25 mouse cellular contexts compared by ENCODE assay signal in genomic region chr16:32705606-32706005, GRCm38 (mm10). TPM values are rescaled to one million over a fixed set of nuclear protein-coding genes. Genes with fewer than 3 reads are reported as not detected.
A peak's percentile ranks its signal among the peaks of the same experiment; 100 is the strongest.
DNase-seq lines count a peak whose midpoint lies in the region; ATAC-seq and TF ChIP-seq lines count a peak whose summit lies in the region.
"Had no signal": no experiment of that assay in that cellular context is flagged by ENCODE, and none has a peak within 500 bp of the region (broad histone marks: within the 10 kb centered on the region; RNA-seq: fewer than 3 reads in every experiment).

No protein-coding gene starts in this region.

- H3K4me1 ChIP-seq in kidney, postnatal 0 days (replicated peaks; ENCODE audit: insufficient read depth, low read length), result peaks cover 6% of the 10 kb centered on the region
- peaks cover 4% of the 10 kb centered on the region; the same call in 1 of the 2 replicates for H3K4me1 ChIP-seq in lung, postnatal 0 days (ENCODE audit: insufficient read depth, low read depth, low read length)
- H3K4me1 ChIP-seq: midbrain, embryonic 13.5 days; neural tube, embryonic 13.5 days had no signal

- no peaks in the 10 kb centered on the region for H3K36me3 ChIP-seq in kidney, postnatal 0 days (ENCODE audit: insufficient read depth, low read length)
- H3K36me3 ChIP-seq in lung, postnatal 0 days (ENCODE audit: insufficient read depth, low read length), result no peaks in the 10 kb centered on the region
- H3K36me3 ChIP-seq: forebrain, embryonic 10.5 days; heart, embryonic 15.5 days; limb, embryonic 12.5 days; lung, embryonic 15.5 days; midbrain, embryonic 13.5 days; neural tube, embryonic 13.5 days; stomach, embryonic 15.5 days had no signal

- peak; percentile 28 for DNase-seq in CD4-positive, CD25-positive, alpha-beta regulatory T cell, adult 2 months (ENCODE audit: low read depth, low spot score)
- no peak for DNase-seq in kidney, postnatal 0 days (ENCODE audit: low spot score)
- no peak for DNase-seq in kidney, postnatal 10 days
- no peak for DNase-seq in lung, postnatal 0 days (ENCODE audit: low spot score)
- no peak for DNase-seq in lung, postnatal 10 days
- no peak for DNase-seq in brain, embryonic 14.5 days (ENCODE audit: low read depth)
- DNase-seq in spleen, postnatal 36 days (ENCODE audit: low spot score in 2 of 2), result no peak
- DNase-seq: adrenal gland, postnatal 36 days; cerebellum, adult 8-10 months; gastrocnemius, postnatal 10 days; heart, adult 18-20 months; kidney, adult 8-10 months; kidney, postnatal 4 days; layer of hippocampus, adult 9-11 months; right cerebral cortex, postnatal 14 days had no signal

- no peaks in the 10 kb centered on the region for H3K9me3 ChIP-seq in kidney, postnatal 0 days (replicated peaks; ENCODE audit: low read length)
- H3K9me3 ChIP-seq in lung, postnatal 0 days (ENCODE audit: low read length), result no peaks in the 10 kb centered on the region
- H3K9me3 ChIP-seq: heart, embryonic 15.5 days; limb, embryonic 12.5 days; lung, embryonic 15.5 days; midbrain, embryonic 13.5 days; neural tube, embryonic 13.5 days; stomach, embryonic 15.5 days had no signal

- 97% methylated on average over 3 of the region's 3 CpGs for WGBS in kidney, postnatal 0 days
- 97% methylated on average over 3 of the region's 3 CpGs for WGBS in lung, postnatal 0 days

- no peak overlapping the region for H3K4me3 ChIP-seq in kidney, postnatal 0 days (replicated peaks; ENCODE audit: low read depth, low read length)
- no peak overlapping the region for H3K4me3 ChIP-seq in lung, postnatal 0 days (ENCODE audit: low read depth, low read length)
- H3K4me3 ChIP-seq: forebrain, embryonic 10.5 days; heart, embryonic 15.5 days; limb, embryonic 12.5 days; lung, embryonic 15.5 days; midbrain, embryonic 13.5 days; neural tube, embryonic 13.5 days; stomach, embryonic 15.5 days had no signal

- no peak for TF ChIP-seq POLR2A in brain, embryonic 14.5 days (IDR thresholded peaks at IDR 0.05; ENCODE audit: borderline replicate concordance, extremely low read depth, insufficient read depth, insufficient read length, poor library complexity, severe bottlenecking)

- H3K27ac ChIP-seq in kidney, postnatal 0 days, result no peak overlapping the region
- no peak overlapping the region for H3K27ac ChIP-seq in lung, postnatal 0 days (ENCODE audit: low read length)
- H3K27ac ChIP-seq: forebrain, embryonic 10.5 days; heart, embryonic 15.5 days; limb, embryonic 12.5 days; midbrain, embryonic 13.5 days; neural tube, embryonic 13.5 days had no signal

- TF ChIP-seq CTCF in kidney, postnatal 0 days (IDR thresholded peaks at IDR 0.05; ENCODE audit: low read depth), result peak; percentile 33; the same call in 1 of the 2 replicates
- peak; percentile 35; the same call in 1 of the 2 replicates for TF ChIP-seq CTCF in lung, postnatal 0 days (IDR thresholded peaks at IDR 0.05)
- TF ChIP-seq CTCF in brain, embryonic 14.5 days (IDR thresholded peaks at IDR 0.05; ENCODE audit: borderline replicate concordance, extremely low read depth, insufficient read depth, insufficient read length), result peak; percentile 20; the same call in 1 of the 2 replicates

- H3K9ac ChIP-seq in kidney, postnatal 0 days (ENCODE audit: low read depth, low read length), result no peak overlapping the region
- H3K9ac ChIP-seq in lung, postnatal 0 days (replicated peaks; ENCODE audit: low read depth), result no peak overlapping the region
- H3K9ac ChIP-seq: heart, embryonic 15.5 days; limb, embryonic 12.5 days; lung, embryonic 15.5 days; midbrain, embryonic 13.5 days; neural tube, embryonic 13.5 days; stomach, embryonic 15.5 days had no signal

- no peak for ATAC-seq in CD4-positive, CD25-positive, alpha-beta regulatory T cell, adult 4 months
- no peak for ATAC-seq in kidney, postnatal 0 days (replicated peaks; ENCODE audit: low FRiP score, low read depth)
- no peak for ATAC-seq in lung, postnatal 0 days
- ATAC-seq: activated CD4-positive, CD25-positive, alpha-beta regulatory T cell, adult 4 months; midbrain, embryonic 13.5 days had no signal

- no peak for TF ChIP-seq EP300 in lung, postnatal 0 days (IDR thresholded peaks at IDR 0.05)

- H3K4me2 ChIP-seq in kidney, postnatal 0 days (ENCODE audit: low read length), result no peak overlapping the region
- no peak overlapping the region for H3K4me2 ChIP-seq in lung, postnatal 0 days (replicated peaks; ENCODE audit: low read depth, low read length)
- H3K4me2 ChIP-seq: heart, embryonic 15.5 days; limb, embryonic 12.5 days; lung, embryonic 15.5 days; midbrain, embryonic 13.5 days; neural tube, embryonic 13.5 days; stomach, embryonic 15.5 days had no signal

- H3K27me3 ChIP-seq in kidney, postnatal 0 days (ENCODE audit: insufficient read depth, low read length), result no peaks in the 10 kb centered on the region
- H3K27me3 ChIP-seq in lung, postnatal 0 days (replicated peaks; ENCODE audit: insufficient read depth, low read length), result no peaks in the 10 kb centered on the region
- H3K27me3 ChIP-seq: CH12.LX; heart, embryonic 15.5 days; lung, embryonic 15.5 days; midbrain, embryonic 13.5 days; neural tube, embryonic 13.5 days; stomach, embryonic 15.5 days had no signal

RNA-seq across cellular contexts. Expression of gene Muc4, which starts 30.1 kb away (rescaled TPM):
- not detected for polyA plus RNA-seq in CD4-positive, CD25-positive, alpha-beta regulatory T cell, adult 4 months (2017; shearing (Covaris generic))
- 0.14 and 0.28 TPM in 2 replicates for polyA plus RNA-seq in kidney, postnatal 0 days (2015; fragmentation: Nextera tagmentation; extraction: Ambion mirVana)
- 4.1 and 5.4 TPM in 2 replicates for polyA plus RNA-seq in lung, postnatal 0 days (2015; fragmentation: Nextera tagmentation; extraction: Ambion mirVana)
- polyA plus RNA-seq in brain, embryonic 14.5 days (2012; rRNA removed), result 0.01 and 0.07 TPM in 2 replicates
- polyA plus RNA-seq: activated CD4-positive, CD25-positive, alpha-beta regulatory T cell, adult 4 months; heart, embryonic 15.5 days; limb, embryonic 12.5 days; midbrain, embryonic 13.5 days; neural tube, embryonic 13.5 days had no signal
